Mouse (Mus musculus) midbrain, embryonic 14.5 days (tissue): ENCODE data around the gene Ell3. TPM values are rescaled to one million over a fixed set of nuclear protein-coding genes. Genes with fewer than 3 reads are reported as not detected.
"Not testable (repeated sequence)": the region's sequence is repeated elsewhere in the genome, so short reads cannot be mapped to it uniquely, and the experiment has no call there.

Experiments
- ATAC-seq: fragments of 200-750 bp; cut with Nextera tagmentation; 2 replicates; pipeline ENCODE4 v1.8.0; 2017; ENCODE audit warnings: moderate number of reproducible peaks, moderate library complexity; ENCODE audit not compliant: low FRiP score, low TSS enrichment
- DNase-seq: peaks from one replicate; pipeline ENCODE4 v3.0.0-alpha.2; 2015
- H3K27ac ChIP-seq: fragments of 300-500 bp; sonication (generic); replicated peaks from 2 replicates; pipeline ENCODE4 v1.5.1; 2014; ENCODE audit warnings: mild to moderate bottlenecking, low read depth, low read length, moderate library complexity
- H3K27me3 ChIP-seq: fragments of 300-500 bp; sonication (generic); 2 replicates; pipeline ENCODE4 v1.6.1; 2014; ENCODE audit warnings: low read length, control low read depth, mixed read lengths; ENCODE audit not compliant: control insufficient read depth, insufficient read depth
- H3K36me3 ChIP-seq: fragments of 300-500 bp; sonication (generic); 2 replicates; pipeline ENCODE4 v1.6.1; 2014; ENCODE audit warnings: low read length, control low read depth; ENCODE audit not compliant: control insufficient read depth, insufficient read depth
- H3K4me1 ChIP-seq: fragments of 300-500 bp; sonication (generic); 2 replicates; pipeline ENCODE4 v1.6.1; 2014; ENCODE audit warnings: mild to moderate bottlenecking, antibody characterized with exemption, low read length, control low read depth; ENCODE audit not compliant: control insufficient read depth, insufficient read depth
- H3K4me2 ChIP-seq: fragments of 300-500 bp; sonication (generic); 2 replicates; pipeline ENCODE4 v1.6.1; 2014; ENCODE audit warnings: mild to moderate bottlenecking, low read length, moderate library complexity
- H3K4me3 ChIP-seq: fragments of 300-500 bp; sonication (generic); replicated peaks from 2 replicates; pipeline ENCODE4 v1.5.1; 2014; ENCODE audit warnings: low read depth, low read length
- H3K9ac ChIP-seq: fragments of 300-500 bp; sonication (generic); replicated peaks from 2 replicates; pipeline ENCODE4 v1.6.1; 2014; ENCODE audit warnings: mild to moderate bottlenecking, low read length, moderate library complexity
- H3K9me3 ChIP-seq: fragments of 300-500 bp; sonication (generic); 2 replicates; pipeline ENCODE4 v1.6.1; 2016; ENCODE audit warnings: low read length, control low read depth, mixed read lengths; ENCODE audit not compliant: control insufficient read depth
- WGBS: fragments of 180-500 bp; shearing (Covaris S2); extraction: QIAGEN DNeasy Blood & Tissue Kit; methylation state at CpG from one replicate; pipeline ENCODE4 v1.1.7; 2014; 5-methylcytosine and 5-hydroxymethylcytosine counted together
- polyA plus RNA-seq: library from polyadenylated mRNA; unstranded; fragments of >200 nt; fragmentation: Nextera tagmentation; extraction: Ambion mirVana; gene quantifications from 2 replicates; pipeline ENCODE4 v1.2.1, GENCODE M21; 2014

Gene Ell3
- polyA plus RNA-seq, 1 experiment from 2014 or later: 2.0 TPM

- ATAC-seq (peak; percentile 85; the same call in 1 of the 2 replicates), DNase-seq (peak; percentile 95)
- Histone ChIP-seq H3K9ac (peak within 1 kb of the TSS; percentile 49; the same call in 1 of the 2 replicates), H3K27ac (peak within 1 kb of the TSS; percentile 3; the same call in 1 of the 2 replicates), H3K4me2 (peak within 1 kb of the TSS; percentile 64), H3K4me3 (peak within 1 kb of the TSS; percentile 57)
- H3K36me3 ChIP-seq, H3K4me1 ChIP-seq, H3K9me3 ChIP-seq, H3K27me3 ChIP-seq: not testable (repeated sequence)
- WGBS: 7% methylated on average over 39 of the region's 41 CpGs
Measured at GRCm38 (mm10) chr2:121473301-121474179, 29.5 kb upstream of the Ell3 start, which contains the start of gene Mfap1b. Gene Mfap1b, minus strand, starts transcription at chr2:121474067.

- ATAC-seq: not testable (repeated sequence)
Measured at GRCm38 (mm10) chr2:121472783-121473182, 28.7 kb upstream of the Ell3 start.

GRCm38 (mm10) chr2:121468982-121469381 is 24.9 kb upstream of the Ell3 start:
- not testable (repeated sequence) for H3K27ac ChIP-seq, H3K36me3 ChIP-seq, H3K27me3 ChIP-seq, H3K9ac ChIP-seq, H3K4me2 ChIP-seq, H3K4me1 ChIP-seq, DNase-seq, H3K4me3 ChIP-seq, ATAC-seq, H3K9me3 ChIP-seq
- 100% methylated on average over 1 of the region's 6 CpGs for WGBS

More at GRCm38 (mm10) chr2:121472783-121473182, 28.7 kb upstream of the Ell3 start:
- not testable (repeated sequence) for H3K9me3 ChIP-seq, H3K27me3 ChIP-seq, DNase-seq, H3K27ac ChIP-seq, H3K4me2 ChIP-seq, H3K4me1 ChIP-seq, H3K36me3 ChIP-seq, H3K9ac ChIP-seq, H3K4me3 ChIP-seq
- 93% methylated on average over 3 of the region's 3 CpGs for WGBS

DNA sequence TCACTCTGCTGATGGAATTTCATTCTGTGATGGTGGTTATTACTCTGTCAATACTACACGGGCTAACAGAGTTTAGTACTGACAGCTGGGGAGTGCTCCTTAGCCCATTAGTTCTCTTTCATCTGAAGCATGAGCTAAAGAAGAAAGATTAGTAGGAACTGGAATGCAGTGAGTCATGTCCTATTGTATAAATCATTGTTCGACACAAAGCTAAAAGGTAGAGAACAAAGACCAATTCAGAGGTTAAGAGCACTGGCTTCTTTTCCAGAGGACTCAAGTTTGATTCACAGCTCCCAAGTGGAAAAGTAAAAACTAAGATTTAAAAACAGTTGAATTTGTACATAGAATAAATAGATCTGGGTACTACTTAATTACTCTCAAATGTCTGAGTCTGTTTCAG is 16.0 kb upstream of the Ell3 start:
- H3K4me2 ChIP-seq: no peak overlapping the region
- 72% methylated on average over 2 of the region's 2 CpGs for WGBS
- DNase-seq: no peak
- no peak for ATAC-seq
- no peak overlapping the region for H3K27ac ChIP-seq
- no peaks in the 10 kb centered on the region for H3K9me3 ChIP-seq
- no peaks in the 10 kb centered on the region for H3K27me3 ChIP-seq
- H3K36me3 ChIP-seq: peaks cover 24% of the 10 kb centered on the region
- no peak overlapping the region for H3K4me3 ChIP-seq
- peaks cover 12% of the 10 kb centered on the region for H3K4me1 ChIP-seq
- no peak overlapping the region for H3K9ac ChIP-seq

GRCm38 (mm10) chr2:121456692-121457642 is 12.9 kb upstream of the Ell3 start, which contains the start of gene Serinc4:
Gene Serinc4, minus strand, starts transcription at chr2:121456781.
- 3% methylated on average over 41 of the region's 41 CpGs for whole genome bisulfite sequencing
- Histone ChIP-seq H3K4me2 (peak within 1 kb of the TSS; percentile 72), H3K27me3 (no peaks in the 10 kb centered on the region), H3K27ac (peak within 1 kb of the TSS; percentile 78), H3K36me3 (peaks cover 40% of the 10 kb centered on the region), H3K4me3 (peak within 1 kb of the TSS; percentile 65), H3K9me3 (no peaks in the 10 kb centered on the region), H3K9ac (peak within 1 kb of the TSS; percentile 68), H3K4me1 (peaks cover 12% of the 10 kb centered on the region)
- ATAC-seq (peak; percentile 94), DNase-seq (peak; percentile 92)

- no peak for ATAC-seq
- Histone ChIP-seq H3K27ac (no peak overlapping the region), H3K9ac (no peak overlapping the region), H3K4me2 (no peak overlapping the region), H3K9me3 (no peaks in the 10 kb centered on the region), H3K27me3 (no peaks in the 10 kb centered on the region), H3K36me3 (peaks cover 44% of the 10 kb centered on the region), H3K4me3 (no peak overlapping the region), H3K4me1 (peaks cover 19% of the 10 kb centered on the region)
- no peak for DNase-seq
- 85% methylated on average over 5 of the region's 5 CpGs for WGBS
Measured at GRCm38 (mm10) chr2:121455534-121455933, 11.5 kb upstream of the Ell3 start.

DNA sequence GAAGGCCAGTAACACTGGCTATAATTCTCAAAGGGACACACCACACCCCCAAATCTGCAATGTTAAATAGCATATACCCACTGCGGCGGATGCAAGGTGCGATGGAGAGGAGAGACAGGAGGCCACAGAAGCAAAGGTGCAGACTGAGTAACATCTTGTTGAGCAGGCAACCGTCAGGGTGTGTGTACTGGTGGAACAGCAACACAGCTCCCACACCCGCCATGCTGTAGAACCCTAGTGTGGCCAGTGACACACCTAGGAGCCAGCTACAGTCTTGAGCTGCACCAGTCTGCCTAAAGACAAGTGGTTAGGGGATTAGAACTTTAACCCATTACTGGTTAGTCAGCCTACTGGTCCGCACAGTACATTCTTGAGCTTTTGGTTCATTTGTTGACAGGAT is 9.8 kb upstream of the Ell3 start:
- Histone ChIP-seq H3K9me3 (no peaks in the 10 kb centered on the region), H3K4me1 (peaks cover 24% of the 10 kb centered on the region), H3K9ac (no peak overlapping the region), H3K27me3 (no peaks in the 10 kb centered on the region), H3K36me3 (peaks cover 30% of the 10 kb centered on the region), H3K4me2 (no peak overlapping the region), H3K4me3 (no peak overlapping the region), H3K27ac (no peak overlapping the region)
- WGBS: 89% methylated on average over 6 of the region's 6 CpGs
- DNase-seq (no peak), ATAC-seq (no peak)

- Histone ChIP-seq H3K9me3 (no peaks in the 10 kb centered on the region), H3K4me3 (no peak within 1 kb of the TSS), H3K27ac (no peak within 1 kb of the TSS), H3K27me3 (no peaks in the 10 kb centered on the region), H3K36me3 (peaks cover 24% of the 10 kb centered on the region), H3K4me1 (peaks cover 23% of the 10 kb centered on the region), H3K9ac (no peak within 1 kb of the TSS), H3K4me2 (no peak within 1 kb of the TSS)
- no peak for ATAC-seq
- 83% methylated on average over 4 of the region's 4 CpGs for WGBS
- DNase-seq: no peak
Measured at GRCm38 (mm10) chr2:121452990-121453389, 8.9 kb upstream of the Ell3 start, which contains the start of gene Hypk. Gene Hypk, plus strand, starts transcription at chr2:121453290.
